Mouse (Mus musculus): ENCODE results near the gene D930020B18Rik. TPM values are rescaled to one million over a fixed set of nuclear protein-coding genes. Genes with fewer than 3 reads are reported as not detected.
A peak's percentile ranks its signal among the peaks of the same experiment; 100 is the strongest.

The D930020B18Rik gene
- 0.24 and 0.44 TPM in 2 replicates for polyA plus RNA-seq (2015; fragmentation: Nextera tagmentation; extraction: Ambion mirVana)

DNA sequence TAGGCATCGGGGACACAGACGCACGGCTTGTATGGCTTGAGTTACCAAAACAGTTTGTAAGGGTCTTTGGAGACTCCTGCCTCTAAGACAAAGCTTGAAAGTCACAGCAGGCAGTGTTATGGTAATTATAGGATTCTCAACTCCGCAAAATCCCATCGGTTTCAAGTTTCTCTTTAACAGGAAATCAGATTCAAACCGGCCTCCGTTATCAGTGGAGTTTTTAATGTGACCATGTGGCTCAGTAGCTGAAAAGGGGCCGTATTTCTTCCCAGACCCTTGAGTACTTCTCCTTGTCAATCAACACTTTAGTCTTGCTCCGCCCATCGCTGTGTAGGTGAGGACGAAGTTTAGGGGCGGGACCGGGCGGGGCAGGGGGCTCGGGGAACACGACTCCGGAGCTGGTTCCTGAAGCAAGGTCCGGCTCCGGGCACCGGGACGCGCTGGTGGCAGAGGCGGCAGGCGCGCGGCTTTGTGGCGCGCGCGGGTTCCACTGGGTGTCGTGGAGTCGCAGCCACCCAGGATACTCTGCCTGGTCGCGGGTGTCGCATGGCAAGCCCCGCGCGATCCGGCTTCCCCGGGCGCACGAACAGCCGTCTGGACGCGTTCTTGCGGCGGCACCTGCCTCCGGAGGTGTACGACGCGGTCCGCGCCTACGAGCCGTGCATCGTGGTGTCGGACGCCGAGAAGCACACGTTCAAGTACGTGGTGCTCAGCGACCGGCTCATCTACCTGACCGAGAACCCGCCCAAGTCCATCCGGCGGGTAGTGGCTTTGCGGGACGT, at the start of gene D930020B18Rik:
Gene D930020B18Rik (plus strand): TSS at position 317 of the 782 bp plus-strand sequence.
- Histone ChIP-seq H3K4me1 (ENCODE audit: control insufficient read depth, insufficient read depth, low read length) (peaks cover 20% of the 10 kb centered on the region), H3K4me3 (ENCODE audit: low read depth, low read length) (peak within 1 kb of the TSS; percentile 53), H3K27me3 (ENCODE audit: control insufficient read depth, insufficient read depth, low read depth, low read length) (peaks cover 22% of the 10 kb centered on the region), H3K27ac (ENCODE audit: low read length) (no peak within 1 kb of the TSS), H3K9me3 (replicated peaks; ENCODE audit: control insufficient read depth, low read length, poor library complexity, severe bottlenecking) (no peaks in the 10 kb centered on the region), H3K36me3 (ENCODE audit: control insufficient read depth, insufficient read depth, low read length) (no peaks in the 10 kb centered on the region), H3K9ac (ENCODE audit: low read depth, low read length) (peak within 1 kb of the TSS; percentile 61), H3K4me2 (ENCODE audit: low read length) (peak within 1 kb of the TSS; percentile 97)
- ATAC-seq: peak; percentile 48; the same call in 1 of the 2 replicates
- WGBS: under 1% methylated on average over 69 of the region's 69 CpGs

DNA sequence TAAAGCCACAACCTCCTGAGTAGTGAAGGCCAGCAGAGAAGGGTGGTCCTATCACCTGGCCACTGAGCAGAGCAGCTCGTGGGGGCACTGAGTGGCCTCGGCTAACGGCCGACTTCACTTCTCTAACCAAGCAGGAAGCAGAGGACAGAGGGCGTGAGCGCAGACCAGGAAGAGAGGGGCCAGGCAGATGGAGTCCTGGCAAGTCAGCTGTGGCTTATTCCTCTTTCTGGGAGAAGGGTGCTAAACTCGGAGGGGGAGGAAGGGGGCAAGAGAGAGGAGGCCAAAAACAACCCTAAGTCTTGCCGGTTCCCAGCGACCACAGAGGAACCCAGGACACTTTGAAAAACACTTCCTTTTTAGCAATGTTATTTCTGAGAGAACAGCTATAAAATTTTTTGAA, 44.8 kb upstream of the D930020B18Rik start:
- 93% methylated on average over 9 of the region's 9 CpGs for WGBS
- Histone ChIP-seq H3K4me3 (ENCODE audit: low read depth, low read length) (no peak overlapping the region), H3K27me3 (ENCODE audit: control insufficient read depth, insufficient read depth, low read depth, low read length) (no peaks in the 10 kb centered on the region), H3K9ac (ENCODE audit: low read depth, low read length) (no peak overlapping the region), H3K4me1 (ENCODE audit: control insufficient read depth, insufficient read depth, low read length) (no peaks in the 10 kb centered on the region), H3K4me2 (ENCODE audit: low read length) (no peak overlapping the region), H3K27ac (ENCODE audit: low read length) (no peak overlapping the region), H3K9me3 (replicated peaks; ENCODE audit: control insufficient read depth, low read length, poor library complexity, severe bottlenecking) (no peaks in the 10 kb centered on the region), H3K36me3 (ENCODE audit: control insufficient read depth, insufficient read depth, low read length) (peaks cover 37% of the 10 kb centered on the region)
- ATAC-seq: no peak

DNA sequence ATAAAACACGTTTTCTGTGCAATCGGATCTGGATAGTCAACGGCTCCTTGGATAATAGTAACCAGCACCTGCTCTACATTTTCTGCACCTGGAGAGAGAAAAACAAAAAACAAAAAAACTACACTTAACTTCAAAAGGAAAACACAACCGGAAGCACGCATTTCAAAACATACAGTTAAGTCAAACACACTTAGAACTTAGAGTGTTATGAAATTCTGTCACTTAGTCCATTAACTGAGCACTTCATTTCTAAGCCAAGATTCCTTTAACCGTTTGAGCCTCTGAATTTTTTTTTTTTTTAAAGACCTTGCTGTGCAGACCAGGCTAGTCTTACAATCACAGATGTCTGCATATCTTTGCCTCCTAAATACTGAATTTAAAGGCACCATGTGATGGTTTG, 40.1 kb upstream of the D930020B18Rik start:
- 87% methylated on average over 6 of the region's 6 CpGs for WGBS
- H3K9ac ChIP-seq (ENCODE audit: low read depth, low read length): no peak overlapping the region
- H3K27me3 ChIP-seq (ENCODE audit: control insufficient read depth, insufficient read depth, low read depth, low read length): no peaks in the 10 kb centered on the region
- no peaks in the 10 kb centered on the region for H3K4me1 ChIP-seq (ENCODE audit: control insufficient read depth, insufficient read depth, low read length)
- no peak overlapping the region for H3K4me2 ChIP-seq (ENCODE audit: low read length)
- no peak overlapping the region for H3K27ac ChIP-seq (ENCODE audit: low read length)
- H3K36me3 ChIP-seq (ENCODE audit: control insufficient read depth, insufficient read depth, low read length): peaks cover 56% of the 10 kb centered on the region
- no peak overlapping the region for H3K4me3 ChIP-seq (ENCODE audit: low read depth, low read length)
- no peaks in the 10 kb centered on the region for H3K9me3 ChIP-seq (replicated peaks; ENCODE audit: control insufficient read depth, low read length, poor library complexity, severe bottlenecking)
- ATAC-seq: no peak

DNA sequence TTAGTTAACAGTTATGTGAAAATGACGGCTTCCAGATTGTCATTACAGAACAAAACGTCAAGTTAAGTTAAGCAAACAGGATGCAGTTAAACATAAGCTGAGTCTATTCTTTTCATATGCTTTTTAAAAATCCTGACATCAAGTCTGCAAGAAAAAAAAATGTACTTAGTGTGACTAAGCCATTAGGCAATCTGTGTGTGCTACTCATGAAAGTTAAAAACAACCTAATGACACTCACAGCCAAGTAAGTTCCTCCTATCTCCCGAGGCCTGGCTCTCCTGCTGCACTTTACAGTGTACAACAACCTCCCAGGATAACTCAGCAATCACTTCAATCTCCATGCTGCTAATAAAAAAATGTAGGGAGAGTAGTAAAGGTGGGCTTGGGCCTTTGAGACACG, 37.8 kb upstream of the D930020B18Rik start:
- Histone ChIP-seq H3K36me3 (ENCODE audit: control insufficient read depth, insufficient read depth, low read length) (peaks cover 68% of the 10 kb centered on the region), H3K27me3 (ENCODE audit: control insufficient read depth, insufficient read depth, low read depth, low read length) (no peaks in the 10 kb centered on the region), H3K27ac (ENCODE audit: low read length) (no peak overlapping the region), H3K4me3 (ENCODE audit: low read depth, low read length) (no peak overlapping the region), H3K9ac (ENCODE audit: low read depth, low read length) (no peak overlapping the region), H3K4me2 (ENCODE audit: low read length) (no peak overlapping the region), H3K4me1 (ENCODE audit: control insufficient read depth, insufficient read depth, low read length) (no peaks in the 10 kb centered on the region), H3K9me3 (replicated peaks; ENCODE audit: control insufficient read depth, low read length, poor library complexity, severe bottlenecking) (no peaks in the 10 kb centered on the region)
- WGBS: 92% methylated on average over 4 of the region's 4 CpGs
- no peak for ATAC-seq

GRCm38 (mm10) chr10:121604632-121605344, 36.6 kb upstream of the D930020B18Rik start:
- Histone ChIP-seq H3K9me3 (replicated peaks; ENCODE audit: control insufficient read depth, low read length, poor library complexity, severe bottlenecking) (no peaks in the 10 kb centered on the region), H3K4me2 (ENCODE audit: low read length) (no peak overlapping the region), H3K4me3 (ENCODE audit: low read depth, low read length) (no peak overlapping the region), H3K36me3 (ENCODE audit: control insufficient read depth, insufficient read depth, low read length) (peaks cover 67% of the 10 kb centered on the region), H3K9ac (ENCODE audit: low read depth, low read length) (no peak overlapping the region), H3K27me3 (ENCODE audit: control insufficient read depth, insufficient read depth, low read depth, low read length) (no peaks in the 10 kb centered on the region), H3K4me1 (ENCODE audit: control insufficient read depth, insufficient read depth, low read length) (no peaks in the 10 kb centered on the region), H3K27ac (ENCODE audit: low read length) (no peak overlapping the region)
- WGBS: 95% methylated on average over 13 of the region's 13 CpGs
- ATAC-seq: no peak

GRCm38 (mm10) chr10:121608177-121608576, 33.2 kb upstream of the D930020B18Rik start:
- H3K4me2 ChIP-seq (ENCODE audit: low read length): no peak overlapping the region
- H3K4me1 ChIP-seq (ENCODE audit: control insufficient read depth, insufficient read depth, low read length): no peaks in the 10 kb centered on the region
- WGBS: 96% methylated on average over 10 of the region's 10 CpGs
- H3K9ac ChIP-seq (ENCODE audit: low read depth, low read length): no peak overlapping the region
- H3K36me3 ChIP-seq (ENCODE audit: control insufficient read depth, insufficient read depth, low read length): peaks cover 56% of the 10 kb centered on the region
- no peak overlapping the region for H3K4me3 ChIP-seq (ENCODE audit: low read depth, low read length)
- ATAC-seq: no peak
- no peaks in the 10 kb centered on the region for H3K27me3 ChIP-seq (ENCODE audit: control insufficient read depth, insufficient read depth, low read depth, low read length)
- H3K9me3 ChIP-seq (replicated peaks; ENCODE audit: control insufficient read depth, low read length, poor library complexity, severe bottlenecking): no peaks in the 10 kb centered on the region
- no peak overlapping the region for H3K27ac ChIP-seq (ENCODE audit: low read length)

GRCm38 (mm10) chr10:121611587-121611986, 29.8 kb upstream of the D930020B18Rik start:
- 82% methylated on average over 9 of the region's 10 CpGs for WGBS
- Histone ChIP-seq H3K4me2 (ENCODE audit: low read length) (no peak overlapping the region), H3K27me3 (ENCODE audit: control insufficient read depth, insufficient read depth, low read depth, low read length) (no peaks in the 10 kb centered on the region), H3K4me3 (ENCODE audit: low read depth, low read length) (no peak overlapping the region), H3K9ac (ENCODE audit: low read depth, low read length) (no peak overlapping the region), H3K4me1 (ENCODE audit: control insufficient read depth, insufficient read depth, low read length) (no peaks in the 10 kb centered on the region), H3K36me3 (ENCODE audit: control insufficient read depth, insufficient read depth, low read length) (peaks cover 41% of the 10 kb centered on the region), H3K27ac (ENCODE audit: low read length) (no peak overlapping the region), H3K9me3 (replicated peaks; ENCODE audit: control insufficient read depth, low read length, poor library complexity, severe bottlenecking) (no peaks in the 10 kb centered on the region)
- ATAC-seq: no peak

- Histone ChIP-seq H3K9ac (ENCODE audit: low read depth, low read length) (no peak overlapping the region), H3K27me3 (ENCODE audit: control insufficient read depth, insufficient read depth, low read depth, low read length) (no peaks in the 10 kb centered on the region), H3K4me2 (ENCODE audit: low read length) (no peak overlapping the region), H3K9me3 (replicated peaks; ENCODE audit: control insufficient read depth, low read length, poor library complexity, severe bottlenecking) (no peaks in the 10 kb centered on the region), H3K4me1 (ENCODE audit: control insufficient read depth, insufficient read depth, low read length) (no peaks in the 10 kb centered on the region), H3K36me3 (ENCODE audit: control insufficient read depth, insufficient read depth, low read length) (peaks cover 35% of the 10 kb centered on the region), H3K4me3 (ENCODE audit: low read depth, low read length) (no peak overlapping the region), H3K27ac (ENCODE audit: low read length) (no peak overlapping the region)
- 92% methylated on average over 6 of the region's 6 CpGs for WGBS
- no peak for ATAC-seq
Measured at GRCm38 (mm10) chr10:121612448-121612847, 28.9 kb upstream of the D930020B18Rik start.

DNA sequence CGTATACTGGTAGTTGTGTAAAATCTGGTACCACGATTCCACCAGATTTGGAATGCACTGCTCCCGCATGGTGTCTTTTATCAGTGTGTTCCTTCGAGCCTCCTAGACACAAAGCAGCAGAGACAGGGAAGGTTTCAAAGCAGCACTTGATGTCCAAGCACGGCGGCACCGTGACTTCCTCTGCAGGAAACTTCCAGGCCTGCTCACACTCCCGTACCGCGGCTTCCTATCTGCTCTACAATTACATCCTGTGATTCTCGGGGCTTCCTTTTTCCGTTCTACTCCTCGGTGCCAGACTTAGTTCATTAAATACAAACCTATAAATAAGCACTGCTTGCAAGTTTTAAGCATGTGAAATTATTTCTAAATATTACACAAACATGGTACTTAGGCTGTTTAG, 27.8 kb upstream of the D930020B18Rik start:
- Histone ChIP-seq H3K9ac (ENCODE audit: low read depth, low read length) (no peak overlapping the region), H3K27me3 (ENCODE audit: control insufficient read depth, insufficient read depth, low read depth, low read length) (no peaks in the 10 kb centered on the region), H3K36me3 (ENCODE audit: control insufficient read depth, insufficient read depth, low read length) (peaks cover 31% of the 10 kb centered on the region), H3K4me3 (ENCODE audit: low read depth, low read length) (no peak overlapping the region), H3K4me1 (ENCODE audit: control insufficient read depth, insufficient read depth, low read length) (no peaks in the 10 kb centered on the region), H3K9me3 (replicated peaks; ENCODE audit: control insufficient read depth, low read length, poor library complexity, severe bottlenecking) (no peaks in the 10 kb centered on the region), H3K4me2 (ENCODE audit: low read length) (no peak overlapping the region), H3K27ac (ENCODE audit: low read length) (no peak overlapping the region)
- no peak for ATAC-seq
- 94% methylated on average over 13 of the region's 13 CpGs for WGBS
